Mouse (Mus musculus): ENCODE measurements around the gene Ier5l. TPM values are rescaled to one million over a fixed set of nuclear protein-coding genes. Genes with fewer than 3 reads are reported as not detected.
A peak's percentile ranks its signal among the peaks of the same experiment; 100 is the strongest.

Ier5l gene
- not detected for polyA plus RNA-seq (2017; shearing (Covaris generic))

- ATAC-seq = peak; percentile 37
Measured at GRCm38 (mm10) chr2:30474039-30474438, at the start of gene Ier5l. TSS of gene Ier5l (minus strand) at chr2:30474219.

GRCm38 (mm10) chr2:30523727-30524126, 49.7 kb upstream of the Ier5l start:
- no peak for ATAC-seq

DNA sequence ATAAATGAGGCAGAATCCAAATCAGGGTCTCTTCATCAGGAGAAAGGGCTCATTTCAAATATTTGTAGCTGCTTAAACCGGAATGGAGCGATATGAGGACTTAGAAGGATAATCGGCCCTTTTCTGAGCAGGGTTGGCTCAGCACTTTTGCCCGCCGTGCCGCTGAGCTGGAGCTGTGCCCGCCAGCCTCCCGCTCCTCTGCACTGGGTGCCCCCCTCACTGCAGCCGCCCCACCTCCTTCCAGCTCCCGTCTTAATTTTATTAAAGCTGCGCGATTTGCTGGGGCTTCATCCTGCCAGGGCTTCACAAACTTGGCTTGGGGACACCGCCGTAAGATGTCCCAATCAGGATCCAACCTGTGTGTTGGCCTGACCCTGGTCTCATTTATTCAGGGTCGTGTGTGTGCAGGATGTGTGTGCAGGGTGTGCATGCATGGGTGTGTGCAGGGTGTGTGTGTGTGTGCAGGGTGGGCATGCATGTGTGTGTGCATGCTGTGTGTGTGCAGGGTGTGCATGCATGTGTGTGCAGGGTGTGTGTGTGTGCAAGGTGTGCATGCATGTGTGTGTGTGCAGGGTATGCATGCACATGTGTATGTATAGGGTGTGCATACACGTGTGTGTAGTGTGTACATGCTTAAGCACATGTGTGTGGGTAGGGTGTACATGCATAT, 36.8 kb upstream of the Ier5l start:
- ATAC-seq = no peak

GRCm38 (mm10) chr2:30507138-30507727, 33.2 kb upstream of the Ier5l start:
- ATAC-seq = no peak

- ATAC-seq = no peak
Measured at GRCm38 (mm10) chr2:30503677-30504621, 29.9 kb upstream of the Ier5l start.

- ATAC-seq = no peak
Measured at GRCm38 (mm10) chr2:30501701-30502100, 27.7 kb upstream of the Ier5l start.

DNA sequence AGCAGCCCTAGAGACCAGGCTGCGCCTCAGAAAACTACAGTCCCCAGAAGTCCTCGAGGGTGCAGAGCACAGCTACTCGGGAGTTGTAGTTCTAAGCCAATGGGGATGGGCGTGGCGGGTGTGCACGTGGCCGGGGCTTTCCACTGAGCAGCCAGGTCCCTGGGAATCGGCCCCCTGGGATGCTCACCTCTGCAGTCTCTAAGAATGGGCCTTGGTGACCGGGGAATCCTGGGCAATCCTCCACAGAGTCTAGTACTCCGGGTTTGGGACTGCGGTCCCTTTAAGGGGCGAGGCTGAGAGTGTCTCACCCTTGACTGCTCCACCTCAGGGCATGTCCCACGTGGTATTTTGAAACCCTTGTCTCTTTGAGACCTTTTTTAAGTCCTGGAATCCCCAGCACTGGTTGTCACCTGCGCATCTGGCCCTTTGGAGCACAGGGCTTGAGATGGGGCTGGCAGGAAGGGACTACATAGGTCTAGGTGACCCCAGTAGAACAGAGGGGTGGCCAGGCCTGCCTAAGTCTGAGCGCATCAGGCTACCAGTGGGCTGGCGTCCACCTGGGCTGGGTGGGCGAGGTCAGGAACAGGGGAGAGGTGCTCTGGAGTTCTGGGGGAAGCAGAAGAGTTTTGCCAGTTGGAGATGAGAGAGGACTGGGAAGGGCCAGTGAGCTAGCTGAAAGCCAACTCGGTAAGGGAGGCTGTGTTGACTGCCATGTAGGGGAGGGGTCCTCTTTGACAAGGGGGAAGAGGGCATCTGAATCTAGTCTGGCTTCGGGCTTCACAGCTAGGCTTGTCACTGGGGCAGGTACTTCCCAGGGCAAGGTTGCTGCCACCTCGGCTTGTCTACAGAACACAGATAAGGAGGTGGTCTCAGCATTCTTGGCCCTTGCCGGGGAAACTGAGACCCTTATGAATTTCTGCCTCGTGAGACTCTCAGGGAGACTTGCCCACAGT, 22.2 kb upstream of the Ier5l start:
- ATAC-seq = peak; percentile 98

GRCm38 (mm10) chr2:30495000-30495908, 21.2 kb upstream of the Ier5l start:
- ATAC-seq = no peak

GRCm38 (mm10) chr2:30490384-30490783, 16.4 kb upstream of the Ier5l start:
- no peak for ATAC-seq

GRCm38 (mm10) chr2:30487597-30487996, 13.6 kb upstream of the Ier5l start:
- ATAC-seq = no peak

DNA sequence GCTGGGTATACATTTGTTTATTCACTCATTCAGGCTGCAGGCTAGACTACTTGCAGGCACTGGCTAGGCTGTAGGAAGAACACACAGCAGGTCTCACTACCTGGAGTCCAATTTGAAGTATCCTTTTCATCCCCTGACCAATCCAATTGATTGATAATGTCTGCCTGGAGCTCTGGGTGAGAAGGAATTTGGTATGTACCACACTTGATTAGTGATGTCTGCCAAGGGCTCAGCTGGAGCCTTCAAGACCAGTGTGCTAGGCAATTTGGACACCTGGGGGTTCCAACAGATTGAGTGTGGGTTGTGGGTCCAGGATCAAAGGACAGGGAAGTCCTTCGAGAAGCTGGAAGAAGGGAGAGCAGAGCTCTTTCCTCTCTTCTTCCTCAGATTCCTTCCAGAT, 4.5 kb upstream of the Ier5l start:
- no peak for ATAC-seq

DNA sequence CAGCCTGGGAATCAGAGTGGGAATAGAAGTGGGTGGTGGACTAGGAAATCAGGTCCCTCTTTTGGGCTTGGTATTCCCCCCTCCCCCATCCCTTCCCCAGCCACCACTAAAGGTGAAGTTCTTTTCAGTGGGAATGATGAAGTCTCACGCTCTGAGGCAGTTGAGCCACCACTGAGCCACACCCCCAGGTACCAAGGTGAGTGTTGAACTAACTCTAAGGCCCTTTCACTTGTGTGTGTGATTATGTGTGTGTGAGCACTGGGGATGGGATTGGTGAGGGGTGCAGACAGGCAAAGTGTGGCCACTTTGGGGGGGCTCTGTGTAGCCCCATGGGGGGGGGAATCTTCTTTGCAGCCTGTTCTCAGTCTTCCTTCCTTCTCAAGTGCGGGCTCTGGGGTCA, 2.2 kb upstream of the Ier5l start:
- ATAC-seq = no peak

DNA sequence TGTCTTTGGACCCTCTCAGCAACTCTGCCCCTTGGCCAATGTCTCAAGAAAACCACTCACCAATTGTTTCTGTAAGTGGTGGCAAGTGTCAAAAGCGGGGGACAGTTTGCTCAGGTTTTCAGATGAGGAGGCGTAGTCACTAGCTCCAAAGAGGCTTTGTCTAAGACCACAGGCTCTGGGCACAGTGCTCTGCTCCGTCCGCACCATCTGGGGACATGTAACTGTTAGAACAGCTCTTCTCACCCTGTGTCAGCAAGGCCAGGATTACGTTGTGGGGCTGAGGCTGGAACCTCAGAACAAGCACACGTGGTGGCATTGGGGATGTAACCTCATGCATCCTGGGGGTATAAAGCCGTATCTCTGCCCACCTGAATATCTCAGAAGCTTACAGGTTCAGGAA, 1.4 kb upstream of the Ier5l start:
- no peak for ATAC-seq

DNA sequence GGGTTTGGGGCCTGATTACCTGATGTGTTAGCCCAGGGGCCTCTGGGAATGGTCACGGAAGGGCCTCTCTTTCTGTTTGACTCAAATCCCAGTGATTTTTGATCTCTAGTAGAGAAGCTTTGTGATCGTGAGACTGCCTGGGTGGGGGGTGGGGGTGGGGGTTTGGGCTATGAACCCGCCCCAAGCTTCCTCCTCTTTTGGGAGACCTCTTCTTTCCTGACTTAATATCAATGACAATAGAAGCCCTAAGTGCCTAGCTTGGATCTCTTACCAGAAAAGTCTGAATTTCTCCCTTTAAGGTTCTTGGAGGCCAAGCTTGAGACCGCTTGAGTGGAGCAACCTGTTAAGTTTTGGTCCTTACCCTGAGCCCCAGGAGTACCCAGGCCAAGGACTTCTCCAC, 757 bp upstream of the Ier5l start:
- no peak for ATAC-seq

GRCm38 (mm10) chr2:30473431-30474031, 488 bp downstream of the Ier5l start:
- no peak for ATAC-seq

DNA sequence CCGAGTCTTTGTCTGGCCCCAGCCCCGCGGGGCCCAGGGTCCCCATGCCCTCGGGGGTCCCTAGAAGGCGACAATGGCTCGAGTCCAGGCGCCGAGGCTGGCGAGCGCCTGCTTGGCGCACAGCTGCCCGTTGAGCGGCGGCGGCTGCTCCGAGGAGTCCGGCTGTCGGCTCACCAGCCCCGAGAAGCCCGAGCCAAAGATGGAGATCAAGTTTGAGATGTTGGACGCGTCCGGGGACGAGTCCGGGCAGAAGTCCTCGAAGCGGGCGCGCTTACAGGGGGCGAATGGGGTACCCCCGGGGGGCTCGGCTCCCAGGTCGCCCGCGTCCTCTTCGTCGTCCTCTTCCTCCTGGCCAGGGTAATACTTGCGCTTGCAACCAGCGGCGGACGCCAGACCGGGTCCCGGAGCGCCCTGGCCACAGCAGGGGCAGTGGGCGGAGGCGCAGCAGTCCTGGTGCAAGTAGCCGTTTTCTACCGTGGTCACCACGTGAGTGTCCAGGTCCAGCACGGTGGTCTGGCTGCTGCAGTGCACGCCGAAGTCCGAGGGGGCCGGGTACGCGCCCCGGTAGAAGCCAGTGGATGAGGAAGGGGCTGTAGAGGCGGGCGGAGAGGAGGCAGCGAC, 1.2 kb downstream of the Ier5l start:
- ATAC-seq = no peak

DNA sequence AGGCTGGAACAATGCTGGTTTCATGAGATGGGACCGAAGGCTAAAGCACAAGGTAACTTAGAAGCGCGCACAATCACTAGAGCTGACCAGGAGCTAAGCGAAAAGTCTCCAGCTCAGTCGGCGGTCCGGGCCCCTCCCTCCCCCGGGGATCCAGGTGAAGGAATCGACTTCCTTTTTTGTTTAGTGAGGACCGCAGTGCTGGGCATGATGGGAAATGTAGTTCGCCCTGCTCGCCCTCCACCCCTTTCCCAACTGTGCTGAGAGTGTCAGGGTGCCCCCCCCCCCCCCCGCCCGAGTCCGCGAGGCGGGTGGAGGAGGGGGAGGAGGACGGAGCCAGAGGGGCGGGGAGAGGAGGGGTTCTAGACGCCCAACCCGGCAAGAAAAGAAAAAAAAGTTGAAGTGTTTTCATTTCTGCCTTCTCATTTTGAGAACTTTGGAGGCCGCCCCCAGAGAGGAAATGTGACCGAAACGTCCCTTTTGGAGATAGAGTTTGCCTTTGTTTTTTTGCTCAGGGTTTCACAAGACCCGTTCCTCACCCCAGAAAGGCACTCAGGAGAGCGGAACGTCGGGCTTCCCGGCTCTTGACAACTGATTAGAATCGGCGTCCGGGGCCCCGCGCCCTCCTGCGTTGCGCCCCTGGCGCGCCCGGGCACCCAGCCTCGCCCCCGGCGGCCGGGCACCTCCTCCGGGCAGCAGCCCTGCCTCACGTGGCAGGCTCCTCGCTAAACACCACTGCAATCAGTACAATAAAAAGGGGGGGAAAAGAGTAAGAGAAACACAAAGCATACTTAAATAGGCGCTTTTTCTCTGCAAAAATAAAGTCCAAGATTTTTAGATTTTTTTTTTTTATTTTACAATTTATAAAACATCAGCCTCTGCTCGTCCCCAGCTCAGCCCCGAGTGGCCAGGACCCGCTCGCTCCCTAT, 2.0 kb downstream of the Ier5l start:
- peak; percentile 45 for ATAC-seq

DNA sequence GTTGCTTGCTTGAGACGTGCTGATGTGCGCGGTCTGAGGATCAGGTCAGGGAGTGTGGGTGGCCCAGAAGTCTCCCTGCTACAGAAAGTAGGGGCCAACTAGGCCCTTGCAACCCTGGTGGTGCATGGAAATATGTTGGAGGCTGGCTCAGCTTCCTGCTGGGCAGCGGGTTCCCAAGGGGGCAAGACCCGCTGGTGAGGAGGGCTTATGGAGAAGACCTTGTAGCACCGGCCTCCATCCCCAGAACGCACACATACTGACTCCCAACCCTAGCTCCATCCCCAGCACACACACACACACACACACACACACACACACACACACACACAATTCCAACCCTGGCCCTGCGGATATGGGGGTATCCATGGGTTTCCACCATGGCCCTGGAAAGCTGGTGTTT, 3.0 kb downstream of the Ier5l start:
- no peak for ATAC-seq

Data from inflammation-experienced regulatory T-cells, adult 6 months (primary cell).